Mouse (Mus musculus) heart, embryonic 12.5 days (tissue): Measurements from ENCODE around the gene Trmt1. TPM values are rescaled to one million over a fixed set of nuclear protein-coding genes. Genes with fewer than 3 reads are reported as not detected.
A peak's percentile ranks its signal among the peaks of the same experiment; 100 is the strongest.

Source experiments
- ATAC-seq: fragments of 200-750 bp; cut with Nextera tagmentation; 2 replicates; pipeline ENCODE4 v1.8.0; 2017; ENCODE audit warnings: moderate TSS enrichment, moderate library complexity; ENCODE audit not compliant: insufficient number of reproducible peaks, low FRiP score
- H3K27ac ChIP-seq: fragments of 300-500 bp; sonication (generic); 2 replicates; pipeline ENCODE4 v1.5.1; 2016; ENCODE audit warnings: mild to moderate bottlenecking, moderate library complexity; ENCODE audit not compliant: poor library complexity, severe bottlenecking
- H3K27me3 ChIP-seq: fragments of 300-500 bp; sonication (generic); replicated peaks from 2 replicates; pipeline ENCODE4 v1.6.1; 2016; ENCODE audit warnings: mild to moderate bottlenecking, moderate library complexity
- H3K36me3 ChIP-seq: fragments of 300-500 bp; sonication (generic); 2 replicates; pipeline ENCODE4 v1.6.1; 2016; ENCODE audit warnings: mild to moderate bottlenecking, moderate library complexity
- H3K4me1 ChIP-seq: fragments of 300-500 bp; sonication (generic); replicated peaks from 2 replicates; pipeline ENCODE4 v1.6.1; 2016; ENCODE audit warnings: mild to moderate bottlenecking
- H3K4me2 ChIP-seq: fragments of 300-500 bp; sonication (generic); 2 replicates; pipeline ENCODE4 v1.6.1; 2016; ENCODE audit warnings: mild to moderate bottlenecking, moderate library complexity
- H3K4me3 ChIP-seq: fragments of 300-500 bp; sonication (generic); 2 replicates; pipeline ENCODE4 v1.5.1; 2016; ENCODE audit warnings: mild to moderate bottlenecking
- H3K9ac ChIP-seq: fragments of 300-500 bp; sonication (generic); 2 replicates; pipeline ENCODE4 v1.6.1; 2016; ENCODE audit warnings: mild to moderate bottlenecking, moderate library complexity
- H3K9me3 ChIP-seq: fragments of 300-500 bp; sonication (generic); replicated peaks from 2 replicates; pipeline ENCODE4 v1.6.1; 2016; ENCODE audit warnings: mild to moderate bottlenecking, moderate library complexity
- WGBS: fragments of 180-500 bp; shearing (Covaris S2); methylation state at CpG from one replicate; pipeline ENCODE4 v1.1.7; 2016; 5-methylcytosine and 5-hydroxymethylcytosine counted together
- polyA plus RNA-seq: library from polyadenylated mRNA; unstranded; fragments of >200 nt; fragmentation: Nextera tagmentation; extraction: Ambion mirVana; gene quantifications from 2 replicates; pipeline ENCODE4 v1.2.1, GENCODE M21; 2016

The Trmt1 gene
- polyA plus RNA-seq, 1 experiment from 2014 or later, result 49.5 TPM

- Histone ChIP-seq H3K27me3 (no peaks in the 10 kb centered on the region), H3K9ac (peak overlapping the region; percentile 1; the same call in 1 of the 2 replicates), H3K36me3 (no peaks in the 10 kb centered on the region), H3K4me2 (peak overlapping the region; percentile 62), H3K4me3 (peak overlapping the region; percentile 26), H3K27ac (peak overlapping the region; percentile 58), H3K9me3 (no peaks in the 10 kb centered on the region), H3K4me1 (peaks cover 21% of the 10 kb centered on the region)
- 2% methylated on average over 14 of the region's 14 CpGs for WGBS
- peak; percentile 59; the same call in 1 of the 2 replicates for ATAC-seq
Observed at GRCm38 (mm10) chr8:84647461-84647901, 38.6 kb upstream of the Trmt1 start.

- WGBS, result 55% methylated on average over 3 of the region's 3 CpGs
- Histone ChIP-seq H3K9me3 (no peaks in the 10 kb centered on the region), H3K9ac (0 out of 2 replicates have a peak overlapping the region, but pooled peaks have one; percentile 5), H3K27ac (peak overlapping the region; percentile 38; the same call in 1 of the 2 replicates), H3K4me3 (no peak overlapping the region), H3K27me3 (no peaks in the 10 kb centered on the region), H3K36me3 (no peaks in the 10 kb centered on the region), H3K4me1 (peaks cover 33% of the 10 kb centered on the region), H3K4me2 (no peak overlapping the region)
- ATAC-seq, result no peak
Observed at GRCm38 (mm10) chr8:84650213-84650612, 35.9 kb upstream of the Trmt1 start.

- ATAC-seq, result no peak
- Histone ChIP-seq H3K27ac (peak overlapping the region; percentile 60), H3K9me3 (no peaks in the 10 kb centered on the region), H3K4me1 (peaks cover 48% of the 10 kb centered on the region), H3K36me3 (no peaks in the 10 kb centered on the region), H3K4me2 (no peak overlapping the region), H3K27me3 (no peaks in the 10 kb centered on the region), H3K9ac (no peak overlapping the region), H3K4me3 (no peak overlapping the region)
- WGBS, result 52% methylated on average over 9 of the region's 9 CpGs
Observed at GRCm38 (mm10) chr8:84653092-84653631, 32.9 kb upstream of the Trmt1 start.

- no peaks in the 10 kb centered on the region for H3K36me3 ChIP-seq
- no peak overlapping the region for H3K9ac ChIP-seq
- peak overlapping the region; percentile 97 for H3K27ac ChIP-seq
- no peak overlapping the region for H3K4me3 ChIP-seq
- 28% methylated on average over 4 of the region's 4 CpGs for WGBS
- H3K27me3 ChIP-seq, result no peaks in the 10 kb centered on the region
- H3K9me3 ChIP-seq, result no peaks in the 10 kb centered on the region
- H3K4me2 ChIP-seq, result 0 out of 2 replicates have a peak overlapping the region, but pooled peaks have one; percentile 93
- H3K4me1 ChIP-seq, result peaks cover 55% of the 10 kb centered on the region
- ATAC-seq, result no peak
Observed at GRCm38 (mm10) chr8:84654597-84654996, 31.5 kb upstream of the Trmt1 start.

- Histone ChIP-seq H3K4me1 (peaks cover 60% of the 10 kb centered on the region), H3K9ac (peak overlapping the region; percentile 84), H3K9me3 (no peaks in the 10 kb centered on the region), H3K27me3 (no peaks in the 10 kb centered on the region), H3K4me3 (peak overlapping the region; percentile 57), H3K4me2 (peak overlapping the region; percentile 93), H3K36me3 (no peaks in the 10 kb centered on the region), H3K27ac (peak overlapping the region; percentile 97)
- WGBS, result 2% methylated on average over 15 of the region's 15 CpGs
- ATAC-seq, result peak; percentile 77
Observed at GRCm38 (mm10) chr8:84655336-84656190, 30.5 kb upstream of the Trmt1 start.

- Histone ChIP-seq H3K4me1 (peaks cover 65% of the 10 kb centered on the region), H3K27me3 (no peaks in the 10 kb centered on the region)
- ATAC-seq, result no peak; the same call in 1 of the 2 replicates
Observed at GRCm38 (mm10) chr8:84656191-84656525, 29.9 kb upstream of the Trmt1 start.

GRCm38 (mm10) chr8:84656641-84657126, 29.4 kb upstream of the Trmt1 start:
- peak; percentile 77 for ATAC-seq
- H3K27me3 ChIP-seq, result no peaks in the 10 kb centered on the region
- peak overlapping the region; percentile 93 for H3K4me2 ChIP-seq
- H3K4me3 ChIP-seq, result peak overlapping the region; percentile 57
- peaks cover 65% of the 10 kb centered on the region for H3K4me1 ChIP-seq
- H3K9me3 ChIP-seq, result no peaks in the 10 kb centered on the region
- H3K9ac ChIP-seq, result peak overlapping the region; percentile 84
- under 1% methylated on average over 23 of the region's 23 CpGs for WGBS
- peak overlapping the region; percentile 97 for H3K27ac ChIP-seq
- no peaks in the 10 kb centered on the region for H3K36me3 ChIP-seq

More at GRCm38 (mm10) chr8:84656191-84656525, 29.9 kb upstream of the Trmt1 start:
- H3K36me3 ChIP-seq, result no peaks in the 10 kb centered on the region
- H3K4me2 ChIP-seq, result peak overlapping the region; percentile 93
- H3K4me3 ChIP-seq, result peak overlapping the region; percentile 57
- H3K27ac ChIP-seq, result peak overlapping the region; percentile 97
- peak overlapping the region; percentile 84 for H3K9ac ChIP-seq
- no peaks in the 10 kb centered on the region for H3K9me3 ChIP-seq
- 1% methylated on average over 10 of the region's 10 CpGs for WGBS

GRCm38 (mm10) chr8:84657203-84657602, 28.9 kb upstream of the Trmt1 start:
- ATAC-seq, result no peak

GRCm38 (mm10) chr8:84657680-84658079, 28.4 kb upstream of the Trmt1 start:
- 44% methylated on average over 4 of the region's 4 CpGs for WGBS
- no peaks in the 10 kb centered on the region for H3K9me3 ChIP-seq
- H3K27me3 ChIP-seq, result no peaks in the 10 kb centered on the region
- H3K4me2 ChIP-seq, result peak overlapping the region; percentile 93; the same call in 1 of the 2 replicates
- H3K4me1 ChIP-seq, result peaks cover 65% of the 10 kb centered on the region
- H3K27ac ChIP-seq, result peak overlapping the region; percentile 97
- H3K9ac ChIP-seq, result peak overlapping the region; percentile 13; the same call in 1 of the 2 replicates
- no peaks in the 10 kb centered on the region for H3K36me3 ChIP-seq
- H3K4me3 ChIP-seq, result no peak overlapping the region
- no peak for ATAC-seq

More at GRCm38 (mm10) chr8:84657203-84657602, 28.9 kb upstream of the Trmt1 start:
- H3K36me3 ChIP-seq, result no peaks in the 10 kb centered on the region
- H3K27me3 ChIP-seq, result no peaks in the 10 kb centered on the region
- peaks cover 65% of the 10 kb centered on the region for H3K4me1 ChIP-seq
- peak overlapping the region; percentile 57 for H3K4me3 ChIP-seq
- no peaks in the 10 kb centered on the region for H3K9me3 ChIP-seq
- H3K4me2 ChIP-seq, result peak overlapping the region; percentile 93
- peak overlapping the region; percentile 84 for H3K9ac ChIP-seq
- peak overlapping the region; percentile 97 for H3K27ac ChIP-seq

- H3K9ac ChIP-seq, result no peak overlapping the region
- no peak overlapping the region for H3K4me3 ChIP-seq
- no peaks in the 10 kb centered on the region for H3K36me3 ChIP-seq
- H3K9me3 ChIP-seq, result no peaks in the 10 kb centered on the region
- H3K27ac ChIP-seq, result peak overlapping the region; percentile 98; the same call in 1 of the 2 replicates
- peaks cover 57% of the 10 kb centered on the region for H3K4me1 ChIP-seq
- H3K4me2 ChIP-seq, result peak overlapping the region; percentile 18; the same call in 1 of the 2 replicates
- WGBS, result 34% methylated on average over 1 of the region's 1 CpGs
- no peak for ATAC-seq
- no peaks in the 10 kb centered on the region for H3K27me3 ChIP-seq
Observed at GRCm38 (mm10) chr8:84658951-84659350, 27.2 kb upstream of the Trmt1 start.
